Mouse (Mus musculus) adrenal gland, postnatal 14 days (tissue): ENCODE measurements at regions not wholly inside any gene's neighbourhood (a gene's known extent, or its start where the extent isn't known, plus 50 kb on each side); places are given as distances from the start of the nearest gene placed in this dataset.

Source experiments
- DNase-seq: peaks from one replicate; pipeline ENCODE4 v3.0.0; 2021; ENCODE audit warnings: mixed read lengths

- no peak for DNase-seq
Observed at GRCm38 (mm10) chr17:41990804-41991203, 324.9 kb upstream of the Ptchd4 start.

DNA sequence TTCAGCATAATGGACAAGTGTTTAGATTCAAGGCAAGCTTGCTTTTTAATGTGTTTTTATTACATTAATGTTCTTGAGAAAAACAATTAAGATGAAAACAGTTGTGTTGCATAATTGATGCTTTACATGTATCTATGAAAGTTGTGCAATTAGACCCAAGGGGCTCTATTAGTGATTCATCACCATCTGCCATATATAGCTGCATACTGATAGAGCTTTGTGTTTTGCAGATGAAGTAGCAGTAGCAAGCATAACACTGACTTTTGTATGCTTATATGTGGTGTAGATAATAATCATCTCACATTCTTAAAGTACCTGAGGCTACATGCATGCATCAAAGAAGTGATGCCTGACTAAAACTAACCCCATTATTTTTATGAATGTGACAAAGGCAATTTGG, 307.3 kb upstream of the Ptchd4 start:
- DNase-seq, result no peak

GRCm38 (mm10) chr17:42024295-42024694, 291.5 kb upstream of the Ptchd4 start:
- DNase-seq, result no peak

DNA sequence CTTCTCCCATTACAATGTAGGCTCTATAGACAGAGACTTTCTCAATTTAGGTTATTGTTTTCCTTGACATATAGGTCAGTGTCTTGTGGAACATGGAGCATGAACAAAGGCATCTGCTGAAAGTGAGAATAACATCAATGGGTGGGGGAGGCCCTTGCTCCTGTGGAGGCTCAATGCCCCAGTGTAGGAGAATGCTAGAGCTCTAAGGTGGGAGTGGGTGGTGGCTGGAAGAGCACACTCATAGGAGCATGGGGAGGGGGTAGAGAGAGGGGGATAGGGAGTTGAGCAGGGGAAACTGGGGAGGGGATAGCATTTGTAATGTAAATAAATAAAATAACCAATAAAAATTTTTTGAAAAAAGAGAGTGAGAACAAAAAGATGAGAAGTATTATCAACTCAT, 288.5 kb upstream of the Ptchd4 start:
- DNase-seq, result no peak

- DNase-seq, result no peak
Observed at GRCm38 (mm10) chr17:42029452-42029851, 286.3 kb upstream of the Ptchd4 start.

DNA sequence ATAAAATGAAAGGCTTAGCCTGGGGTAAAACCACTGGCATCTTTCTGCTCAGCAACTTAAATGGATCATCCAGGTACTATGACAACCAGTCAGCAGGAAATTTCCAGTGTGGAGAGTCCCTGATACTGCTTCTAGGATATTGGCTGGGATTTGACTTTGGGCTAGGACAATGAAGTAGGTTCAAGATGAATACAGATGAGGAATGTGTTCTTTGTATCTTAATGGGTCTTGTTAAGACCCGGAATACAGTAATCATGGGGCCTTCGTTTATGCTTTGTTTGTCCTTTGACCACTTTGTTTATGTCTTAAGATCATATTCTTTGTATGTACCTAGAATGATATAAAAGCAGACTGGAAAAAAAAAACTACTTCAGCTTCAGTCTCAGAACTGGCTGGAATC, 278.7 kb upstream of the Ptchd4 start:
- no peak for DNase-seq

DNA sequence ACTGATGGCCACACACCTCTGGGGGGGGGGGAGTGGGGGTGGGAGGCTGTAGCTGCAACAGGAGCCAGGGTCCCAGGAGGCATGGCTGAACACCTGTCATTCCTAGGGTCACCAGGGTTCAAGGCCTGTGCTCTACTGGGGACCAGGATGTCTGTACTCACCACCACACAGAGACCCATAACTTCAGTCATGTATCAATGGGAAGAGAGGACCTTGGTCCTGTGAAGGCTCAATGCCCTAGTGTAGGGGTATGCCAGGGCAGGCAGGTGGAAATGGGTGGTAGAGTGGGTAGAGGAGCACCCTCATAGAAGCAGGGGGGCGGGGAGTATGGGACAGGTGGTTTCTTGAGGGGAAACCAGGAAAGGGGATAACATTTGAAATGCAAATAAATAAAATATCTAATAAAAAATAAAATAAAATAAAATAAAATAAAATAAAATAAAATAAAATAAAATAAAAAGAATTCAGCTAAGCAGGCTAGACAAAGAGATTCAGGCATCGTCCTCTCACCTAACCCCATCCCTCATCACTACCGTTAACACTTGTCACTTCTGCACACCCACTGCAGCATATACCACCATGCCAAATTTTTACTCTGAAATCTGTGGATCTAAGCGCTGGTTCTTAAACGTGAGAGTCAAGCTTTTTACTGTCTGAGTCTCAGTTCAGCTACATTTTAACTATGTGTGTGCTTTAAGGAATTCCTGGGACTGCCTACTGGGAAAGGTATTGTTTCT, 265.8 kb upstream of the Ptchd4 start:
- DNase-seq, result no peak

DNA sequence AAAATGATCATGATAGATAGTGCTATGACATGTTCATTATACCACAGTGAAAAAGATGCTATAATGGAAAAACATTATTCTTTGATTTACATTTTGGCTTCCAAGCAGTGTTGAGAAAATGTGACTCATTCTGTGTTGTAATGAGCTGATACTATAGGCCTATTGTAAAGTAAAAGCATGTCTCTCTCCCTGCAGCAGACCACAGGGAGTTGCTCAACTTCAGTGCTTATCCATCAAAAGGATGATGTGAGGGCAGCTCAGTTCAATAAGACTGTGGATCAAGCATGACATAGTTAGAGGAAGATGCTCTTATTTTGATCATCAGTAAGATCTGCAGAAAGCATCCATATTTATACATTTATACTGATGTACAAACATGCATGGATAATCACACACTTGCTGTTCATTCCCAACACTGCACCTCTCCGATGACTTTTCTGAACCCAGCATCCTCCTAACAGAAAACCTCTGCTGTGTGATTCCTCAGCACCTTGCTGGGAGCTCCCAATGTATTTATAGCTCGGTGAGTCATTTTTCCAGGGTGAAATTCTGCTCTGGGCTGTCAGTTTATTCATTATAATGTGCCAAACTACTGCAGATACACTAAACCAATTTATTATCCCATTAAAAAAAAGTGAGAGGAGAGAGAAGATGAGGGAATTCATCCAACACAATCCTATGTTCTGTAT, 224.8 kb upstream of the Ptchd4 start:
- DNase-seq, result no peak

DNA sequence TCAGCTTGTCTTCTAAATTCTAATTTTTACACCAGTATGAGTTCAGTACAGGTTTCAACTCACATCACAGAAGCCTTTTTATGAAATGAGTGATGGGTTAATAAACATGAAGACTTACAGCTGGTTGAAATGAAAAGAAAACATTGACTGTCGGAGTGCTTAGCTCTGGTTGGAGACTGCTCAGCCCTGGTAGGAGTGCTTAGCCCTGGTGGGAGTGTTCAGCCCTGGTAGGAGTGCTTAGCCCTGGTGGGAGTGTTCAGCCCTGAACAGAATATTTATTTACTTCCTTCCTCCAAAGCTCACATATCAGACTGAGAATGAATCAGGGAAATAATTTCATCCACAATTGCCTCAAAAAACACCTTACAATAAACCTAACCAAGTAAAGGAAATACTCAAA, 202.1 kb upstream of the Ptchd4 start:
- no peak for DNase-seq

GRCm38 (mm10) chr17:42120759-42121158, 195.0 kb upstream of the Ptchd4 start:
- DNase-seq, result peak; percentile 54

- DNase-seq, result peak; percentile 57
Observed at GRCm38 (mm10) chr17:42126488-42127237, 189.1 kb upstream of the Ptchd4 start.

DNA sequence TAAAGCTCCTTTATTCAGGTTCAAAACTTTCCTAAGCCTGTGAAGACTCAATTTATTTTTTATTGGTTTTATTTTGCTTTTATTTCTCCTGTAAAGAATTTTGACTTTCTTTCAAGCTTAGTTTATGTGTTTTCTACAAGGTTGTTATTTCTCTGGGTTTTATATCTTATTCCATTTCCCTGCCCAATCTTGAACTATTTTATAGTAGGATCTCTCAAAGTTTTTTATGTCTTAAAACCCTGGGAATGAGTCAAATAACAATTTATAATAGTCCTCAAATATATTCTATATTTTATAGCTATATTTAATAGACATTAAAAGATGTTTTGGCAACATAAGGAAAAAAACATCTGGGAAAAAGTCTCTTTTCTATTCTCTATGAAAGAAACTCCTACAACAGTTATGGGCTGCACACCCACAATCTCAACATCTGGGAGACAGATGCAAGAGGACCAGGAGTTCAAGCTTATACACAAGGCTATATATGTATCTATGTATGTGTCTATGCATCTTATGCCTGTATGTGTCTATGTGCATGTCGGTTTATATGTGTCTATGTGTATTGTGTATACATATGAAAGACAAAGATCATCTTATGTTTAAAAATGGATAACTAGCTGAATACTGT, 146.2 kb upstream of the Ptchd4 start:
- DNase-seq, result no peak

GRCm38 (mm10) chr17:42188531-42188930, 127.2 kb upstream of the Ptchd4 start:
- DNase-seq, result no peak

DNA sequence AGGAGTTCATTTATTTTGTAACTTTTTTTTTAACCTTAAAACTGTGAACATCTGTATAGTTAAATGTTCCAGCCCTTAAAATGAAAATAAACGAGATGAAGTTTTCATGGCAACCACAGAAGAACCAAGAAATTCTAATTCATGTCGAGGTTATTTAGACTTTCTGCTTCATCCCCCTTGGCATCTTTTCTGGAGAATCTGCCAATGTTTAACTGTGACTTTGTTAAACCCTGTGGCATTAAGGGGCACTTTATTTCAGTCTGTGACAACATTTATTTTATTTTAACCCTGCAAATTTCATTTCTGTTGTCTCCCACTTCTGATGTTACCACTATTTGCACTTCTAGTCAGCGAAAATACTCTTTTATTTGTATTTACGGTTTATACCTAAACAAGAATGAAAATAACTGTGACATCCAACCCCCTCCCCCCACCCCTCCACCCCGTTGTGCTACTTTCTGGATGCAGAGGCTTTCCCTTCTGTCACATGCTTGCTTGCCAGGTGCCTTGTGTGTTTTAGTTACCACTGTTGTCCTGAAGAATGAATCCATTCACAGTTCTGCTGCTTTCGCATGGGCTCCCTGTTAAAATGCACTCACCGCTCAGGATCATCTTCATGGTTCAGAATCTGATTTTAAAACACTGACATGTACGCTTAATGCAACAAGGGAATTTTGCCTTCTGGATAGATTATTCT, 125.4 kb upstream of the Ptchd4 start:
- no peak for DNase-seq
